Mouse (Mus musculus) liver, embryonic 14.5 days (tissue): ENCODE measurements around the gene Ccdc61.

Experiments used
- CTCF ChIP-seq: IDR thresholded peaks from 2 replicates; pipeline ENCODE4 v1.5.1; 2016; ENCODE audit warnings: antibody characterized with exemption, low read depth, control low read depth
- EP300 ChIP-seq: IDR thresholded peaks from 2 replicates; pipeline ENCODE4 v1.6.1; 2016; ENCODE audit warnings: antibody characterized with exemption, low read depth

GRCm38 (mm10) chr7:18942815-18943214, 32.6 kb upstream of the Ccdc61 start:
- TF ChIP-seq CTCF (no peak), EP300 (no peak)
